20 mouse cellular contexts compared by ENCODE assay signal in the genomic region with DNA sequence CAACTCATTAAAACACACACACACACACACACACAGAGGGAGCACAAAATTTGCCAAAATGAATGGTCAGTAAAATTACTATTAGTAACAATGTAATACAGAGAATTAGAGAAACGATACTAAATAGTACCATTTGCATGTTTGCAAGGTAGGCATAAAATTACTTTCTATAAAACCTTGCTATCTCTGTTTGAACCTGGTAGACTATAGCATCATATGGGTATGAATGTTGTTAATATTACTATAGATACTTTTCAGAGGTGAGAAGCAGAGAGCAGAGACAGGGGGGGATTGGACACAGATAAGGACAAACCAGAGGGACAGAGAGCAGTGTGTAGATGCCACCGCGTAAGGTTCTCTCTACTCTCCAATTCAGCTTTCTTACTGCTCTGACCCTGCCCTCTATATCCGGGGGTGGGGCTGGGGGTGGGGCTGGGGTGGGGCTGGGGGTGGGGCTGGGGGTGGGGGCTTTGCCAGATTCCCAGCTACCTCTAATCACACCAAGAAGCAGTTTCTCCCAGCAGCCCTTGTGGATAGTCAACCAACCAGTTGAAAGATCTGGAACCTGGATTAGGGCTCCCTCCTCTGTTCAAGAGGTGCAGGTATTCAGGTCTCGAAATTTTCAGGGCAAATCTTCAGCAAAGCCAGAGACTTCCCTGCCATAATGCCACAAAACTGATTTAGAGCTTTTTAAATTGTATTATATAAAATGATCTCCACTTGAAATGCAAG. TPM values are rescaled to one million over a fixed set of nuclear protein-coding genes. Genes with fewer than 3 reads are reported as not detected.
DNase-seq lines count a peak whose midpoint lies in the region; ATAC-seq and TF ChIP-seq lines count a peak whose summit lies in the region.
"Had no signal": no experiment of that assay in that cellular context is flagged by ENCODE, and none has a peak within 500 bp of the region (broad histone marks: within the 10 kb centered on the region; RNA-seq: fewer than 3 reads in every experiment).

No protein-coding gene starts in this region.

- no peaks in the 10 kb centered on the region; the same call in 1 of the 2 replicates for H3K9me3 ChIP-seq in liver, embryonic 13.5 days (replicated peaks)
- H3K9me3 ChIP-seq: stomach, embryonic 15.5 days had no signal

- H3K27me3 ChIP-seq in liver, embryonic 13.5 days: no peaks in the 10 kb centered on the region
- H3K27me3 ChIP-seq in Patski: no peaks in the 10 kb centered on the region
- no peaks in the 10 kb centered on the region for H3K27me3 ChIP-seq in myocyte (ENCODE audit: control insufficient read depth, insufficient read depth, insufficient read length)
- H3K27me3 ChIP-seq: stomach, embryonic 15.5 days had no signal

- no peak for TF ChIP-seq POLR2A in myocyte (IDR thresholded peaks at IDR 0.05; ENCODE audit: insufficient read length, low read depth)

- 58% methylated on average over 5 of the region's 5 CpGs for WGBS in liver, embryonic 13.5 days (ENCODE audit: insufficient replicate concordance)

- POLR2A ChIA-PET in Patski (lab: Charles Lee): no interaction called here

- ATAC-seq in liver, embryonic 13.5 days (ENCODE audit: low read depth): peak; percentile 36; the same call in 1 of the 2 replicates
- ATAC-seq in Patski: no peak

- no peaks in the 10 kb centered on the region for H3K36me3 ChIP-seq in liver, embryonic 13.5 days
- H3K36me3 ChIP-seq in myocyte (ENCODE audit: control insufficient read depth, insufficient read depth): no peaks in the 10 kb centered on the region
- H3K36me3 ChIP-seq: G1E; stomach, embryonic 15.5 days had no signal

- peak; percentile 52 for TF ChIP-seq CTCF in Patski (IDR thresholded peaks at IDR 0.05)

- no peak overlapping the region for H3K4me2 ChIP-seq in liver, embryonic 13.5 days
- peak overlapping the region; percentile 96 for H3K4me2 ChIP-seq in myocyte (ENCODE audit: low read depth)
- H3K4me2 ChIP-seq: hindbrain, embryonic 14.5 days; stomach, embryonic 15.5 days had no signal

- no peak overlapping the region for H3K4me3 ChIP-seq in liver, embryonic 13.5 days (replicated peaks)
- no peak overlapping the region for H3K4me3 ChIP-seq in myocyte
- H3K4me3 ChIP-seq: megakaryocyte, embryonic 14.5 days; stomach, embryonic 15.5 days had no signal

- no peaks in the 10 kb centered on the region for H3K79me2 ChIP-seq in myocyte (ENCODE audit: control insufficient read depth, insufficient read depth)

- H3K9ac ChIP-seq in liver, embryonic 13.5 days: no peak overlapping the region
- H3K9ac ChIP-seq: hindbrain, embryonic 14.5 days; stomach, embryonic 15.5 days had no signal

- in situ Hi-C loops in Patski (cut with MboI; ENCODE audit: low pct_unique_long_range_greater_than_20kb): loop anchor here (5.0 kb wide), 1 partner anchor 79 kb away; no protein-coding TSS in a partner anchor

- no peaks in the 10 kb centered on the region for H3K4me1 ChIP-seq in liver, embryonic 13.5 days (replicated peaks)

- CTCF ChIA-PET in Patski (lab: Charles Lee): interaction anchor here (1.0 to 4.2 kb wide), 7 partner anchors 11 to 288 kb away, joined by 3 to 30 read pairs (median 3); a partner anchor contains a TSS

- H3ac ChIP-seq in myocyte (ENCODE audit: control insufficient read depth, insufficient read length): no peak overlapping the region

- H3K27ac ChIP-seq in liver, embryonic 13.5 days: no peak overlapping the region
- H3K27ac ChIP-seq: hindbrain, embryonic 14.5 days; stomach, embryonic 15.5 days had no signal

- DNase-seq in heart, adult 11 months: peak; percentile 55
- no peak for DNase-seq in heart, adult 8-10 months (ENCODE audit: low spot score)
- no peak for DNase-seq in liver, embryonic 13.5 days
- DNase-seq in liver (no peak), Patski (ENCODE audit: low read depth, low spot score) (no peak)
- DNase-seq in thymus, postnatal 0 days (ENCODE audit: low spot score): no peak
- DNase-seq: adrenal gland, postnatal 14 days; cerebellum, postnatal 25 days; kidney, adult 18-20 months; left cerebral cortex, postnatal 4 days; lung, adult 18-20 months; thymus, postnatal 25 days had no signal

TF ChIP-seq in myocyte, 11 proteins besides CTCF, POLR2A, EP300 and RAD21:
- no peak for TF ChIP-seq USF1 (IDR thresholded peaks at IDR 0.05; ENCODE audit: low read depth)
- TF ChIP-seq MAX (IDR thresholded peaks at IDR 0.05; ENCODE audit: low read depth): no peak
- TF ChIP-seq POLR2AphosphoS2 (IDR thresholded peaks at IDR 0.05; ENCODE audit: insufficient read length, low read depth): no peak
- TF ChIP-seq E2F4 (IDR thresholded peaks at IDR 0.05; ENCODE audit: insufficient read depth): no peak
- TF ChIP-seq MYOG (IDR thresholded peaks at IDR 0.05; ENCODE audit: control insufficient read depth in 1 of 3, insufficient read depth in 1 of 3, insufficient read length in 2 of 3, low read depth in 2 of 3): no peak
- no peak for TF ChIP-seq SRF (IDR thresholded peaks at IDR 0.05; ENCODE audit: control insufficient read depth, insufficient read length, low read depth)
- no peak for TF ChIP-seq REST (IDR thresholded peaks at IDR 0.05; ENCODE audit: insufficient read depth, insufficient read length)
- TF ChIP-seq MYOD1 (IDR thresholded peaks at IDR 0.05; ENCODE audit: control insufficient read depth in 1 of 3, insufficient read length in 2 of 3, low read depth in 2 of 3): no peak
- no peak for TF ChIP-seq TCF12 (IDR thresholded peaks at IDR 0.05; ENCODE audit: insufficient read depth, poor library complexity, severe bottlenecking)
- no peak for TF ChIP-seq CEBPB (IDR thresholded peaks at IDR 0.05; ENCODE audit: insufficient read depth, poor library complexity, severe bottlenecking)

RNA-seq across cellular contexts. Expression of a gene that starts 6.7 kb away (rescaled TPM):
- under 1 TPM in 2 of 4 experiments, not detected in 2; 0.05 to 0.22 TPM for total RNA-seq in heart, adult 8-10 months (2022)
- not detected in 2 replicates for polyA plus RNA-seq in liver, embryonic 13.5 days (2015; fragmentation: Nextera tagmentation; extraction: Ambion mirVana)
- polyA plus RNA-seq in Patski (2021) (0.03 TPM), myocyte (2012; fragmentation: generic; extraction: Trizol) (0.04 TPM)
- polyA plus RNA-seq in thymus, postnatal 0 days (2015; fragmentation: Nextera tagmentation; extraction: Ambion mirVana): 1.3 and 1.4 TPM in 2 replicates
- total RNA-seq: granulocyte monocyte progenitor cell, adult 5-6 weeks; layer of hippocampus, postnatal 25 days; left cerebral cortex, postnatal 4 days; neutrophil, adult 5-6 weeks had no signal
- polyA plus RNA-seq: G1E had no signal

RNA-seq across cellular contexts. Expression of a gene that starts 12.4 kb away (rescaled TPM):
- 10 to 100 TPM in 3 of 4 experiments, 1 to 10 TPM in 1; 5.7 to 14.7 (median 12.6) TPM for total RNA-seq in heart, adult 8-10 months (2022)
- polyA plus RNA-seq in liver, embryonic 13.5 days (2015; fragmentation: Nextera tagmentation; extraction: Ambion mirVana): 7.9 and 11.1 TPM in 2 replicates
- polyA plus RNA-seq in Patski (2021): 46.3 TPM
- 3.9 TPM for polyA plus RNA-seq in myocyte (2012; fragmentation: generic; extraction: Trizol)
- polyA plus RNA-seq in thymus, postnatal 0 days (2015; fragmentation: Nextera tagmentation; extraction: Ambion mirVana): 13.0 and 13.4 TPM in 2 replicates
